Mouse (Mus musculus) right cerebral cortex, adult 2 months (tissue): Measurements from ENCODE around the gene Hddc3.

Experiments
- DNase-seq, 2 experiments: peaks; one replicate each; pipeline ENCODE4 v3.0.0; 2021 to 2022; ENCODE audit warnings: low spot score in 2 of 2

Gene Hddc3

DNA sequence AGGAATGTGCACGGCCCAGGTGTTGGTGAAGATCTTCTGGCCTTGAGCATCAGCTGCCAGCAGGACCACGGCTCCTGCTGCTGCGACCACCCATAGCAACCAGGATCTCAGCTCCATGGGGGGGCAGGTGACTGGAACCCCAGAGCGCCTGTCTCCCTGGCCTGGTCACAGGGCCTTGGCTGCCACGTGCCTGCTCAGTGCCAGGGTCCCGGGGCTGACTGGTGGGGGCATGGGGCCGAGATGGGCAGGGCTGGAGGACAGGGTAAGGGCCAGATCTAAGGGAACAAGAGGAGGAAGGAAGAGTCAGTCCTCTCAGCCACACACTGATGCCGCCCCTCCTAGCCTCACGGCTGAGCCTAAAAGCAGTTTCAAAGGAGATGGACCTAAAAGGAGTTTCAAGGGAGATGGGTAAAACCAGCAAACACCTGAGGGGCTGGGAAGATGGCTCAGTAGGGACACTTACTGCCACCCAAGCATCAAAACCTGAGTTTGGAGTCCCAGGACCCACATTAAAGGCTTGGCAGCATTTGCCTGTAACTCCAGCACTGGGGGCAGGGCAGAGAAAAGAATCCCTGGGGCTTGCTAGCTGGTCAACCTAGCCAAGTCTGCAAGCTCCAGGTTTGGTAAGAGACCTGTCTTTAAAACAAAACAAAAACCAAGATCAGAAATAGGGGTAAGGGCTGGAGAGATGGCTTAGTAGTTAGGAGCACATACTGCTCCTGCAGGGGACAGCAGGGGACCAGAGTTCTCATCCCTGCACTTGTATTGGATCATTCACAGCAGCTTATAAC, 55.9 kb downstream of the Hddc3 start:
- no peak for DNase-seq

DNA sequence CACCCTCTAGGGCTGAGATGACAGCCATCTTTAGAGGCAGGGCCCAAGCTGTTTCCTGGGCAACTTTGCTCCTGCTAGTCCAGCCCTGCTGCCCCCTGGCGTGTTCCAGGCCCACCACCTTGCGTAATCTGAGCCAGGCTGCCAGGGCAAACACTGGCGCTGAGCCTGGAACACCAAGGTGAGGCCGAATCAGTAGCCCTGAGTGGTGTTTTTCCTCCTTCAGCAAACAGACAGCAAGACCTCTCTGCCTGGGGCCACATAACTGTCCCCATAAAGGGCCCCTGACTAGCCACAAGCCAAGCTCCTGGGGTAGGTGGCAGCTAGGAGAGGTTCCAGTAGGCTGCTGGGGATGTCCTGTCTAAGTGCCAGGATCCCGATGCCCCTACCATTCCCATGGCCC, 57.2 kb downstream of the Hddc3 start:
- peak in 1 of 2 experiments; percentile 15 for DNase-seq
